Mouse (Mus musculus): ENCODE data around the gene Ppt1. TPM values are rescaled to one million over a fixed set of nuclear protein-coding genes. Genes with fewer than 3 reads are reported as not detected.

Ppt1 gene
- polyA plus RNA-seq, 1 experiment from 2014 or later = 50.4 TPM

GRCm38 (mm10) chr4:122829339-122829738 is 6.7 kb upstream of the Ppt1 start:
- ATAC-seq (replicated peaks; ENCODE audit: insufficient number of reproducible peaks, low FRiP score, low TSS enrichment, low read depth) = no peak
- H3K9me3 ChIP-seq (replicated peaks; ENCODE audit: control insufficient read depth, low read length) = no peaks in the 10 kb centered on the region
- WGBS = 96% methylated on average over 6 of the region's 6 CpGs

DNA sequence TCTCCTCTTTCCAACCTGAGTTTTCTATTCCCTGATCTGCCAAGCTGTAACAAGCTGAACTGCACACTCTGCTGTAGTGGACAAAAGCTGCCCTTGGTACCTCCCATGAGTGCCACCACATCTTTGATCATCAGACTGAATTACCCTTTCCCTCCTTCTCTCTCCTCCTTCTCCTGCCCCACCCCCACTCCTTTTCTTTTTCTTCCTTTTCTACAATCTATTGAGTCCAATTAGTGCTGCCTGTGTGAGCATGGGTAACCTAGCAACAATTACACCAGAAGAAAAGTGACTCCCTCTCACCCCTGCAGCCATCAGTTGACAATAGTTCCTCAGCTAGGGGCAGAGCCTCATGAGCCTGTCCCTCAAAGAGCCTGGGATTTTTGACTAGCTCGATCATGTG is 4.2 kb upstream of the Ppt1 start:
- H3K9me3 ChIP-seq (replicated peaks; ENCODE audit: control insufficient read depth, low read length) = no peaks in the 10 kb centered on the region
- ATAC-seq (replicated peaks; ENCODE audit: insufficient number of reproducible peaks, low FRiP score, low TSS enrichment, low read depth) = peak; percentile 73
- WGBS = 40% methylated on average over 1 of the region's 1 CpGs
- no peak overlapping the region for H3K4me3 ChIP-seq (ENCODE audit: low read depth, low read length)
- H3K36me3 ChIP-seq (replicated peaks; ENCODE audit: control insufficient read depth, insufficient read depth, low read depth, low read length) = no peaks in the 10 kb centered on the region
- no peak overlapping the region for H3K9ac ChIP-seq (replicated peaks; ENCODE audit: low read length)
- no peaks in the 10 kb centered on the region for H3K4me1 ChIP-seq (ENCODE audit: control insufficient read depth, insufficient read depth, low read length)
- H3K27ac ChIP-seq (replicated peaks; ENCODE audit: low read depth, low read length) = no peak overlapping the region
- H3K27me3 ChIP-seq (ENCODE audit: control insufficient read depth, insufficient read depth, low read length) = no peaks in the 10 kb centered on the region
- peak; percentile 48 for DNase-seq (ENCODE audit: low spot score)
- H3K4me2 ChIP-seq (ENCODE audit: low read depth, low read length) = no peak overlapping the region

More at GRCm38 (mm10) chr4:122829339-122829738, 6.7 kb upstream of the Ppt1 start:
- no peak for DNase-seq (ENCODE audit: low spot score)
- Histone ChIP-seq H3K9ac (replicated peaks; ENCODE audit: low read length) (no peak overlapping the region), H3K27ac (replicated peaks; ENCODE audit: low read depth, low read length) (no peak overlapping the region), H3K4me2 (ENCODE audit: low read depth, low read length) (no peak overlapping the region), H3K4me3 (ENCODE audit: low read depth, low read length) (no peak overlapping the region), H3K4me1 (ENCODE audit: control insufficient read depth, insufficient read depth, low read length) (no peaks in the 10 kb centered on the region), H3K36me3 (replicated peaks; ENCODE audit: control insufficient read depth, insufficient read depth, low read depth, low read length) (no peaks in the 10 kb centered on the region), H3K27me3 (ENCODE audit: control insufficient read depth, insufficient read depth, low read length) (no peaks in the 10 kb centered on the region)

- Histone ChIP-seq H3K27ac (replicated peaks; ENCODE audit: low read depth, low read length) (no peak overlapping the region; the same call in 1 of the 2 replicates), H3K4me3 (ENCODE audit: low read depth, low read length) (peak overlapping the region; percentile 69)
- WGBS = 0% methylated on average over 7 of the region's 7 CpGs
These were observed 347 bp downstream of the Ppt1 start for GRCm38 (mm10) chr4:122836403-122836775.

DNA sequence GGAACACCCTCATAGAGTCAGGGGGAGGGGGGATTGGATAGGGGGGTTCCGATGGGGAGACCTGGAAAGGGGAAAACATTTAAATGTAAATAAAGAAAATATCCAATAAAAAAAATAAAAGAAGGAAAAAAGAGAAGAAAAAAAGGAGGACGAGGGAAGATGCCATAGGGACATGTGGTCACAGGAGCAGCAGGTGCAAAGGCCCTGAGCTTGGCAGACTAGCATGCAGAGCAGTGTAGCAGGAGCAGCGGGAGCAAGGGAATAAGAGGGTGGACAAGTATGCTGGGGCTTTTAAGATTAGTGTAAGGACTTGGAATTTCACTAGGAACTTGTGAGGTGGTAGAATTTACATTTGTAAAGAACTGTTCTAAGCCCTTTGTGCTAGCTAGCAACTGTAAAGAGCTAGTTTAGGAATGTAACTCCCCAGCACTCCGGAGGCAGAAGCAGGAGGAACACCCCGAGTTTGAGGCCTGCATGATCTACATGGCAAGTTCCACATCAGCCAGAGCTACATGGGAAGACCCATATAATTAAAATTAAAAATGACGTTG is 1.2 kb downstream of the Ppt1 start:
- Histone ChIP-seq H3K27me3 (ENCODE audit: control insufficient read depth, insufficient read depth, low read length) (no peaks in the 10 kb centered on the region), H3K4me1 (ENCODE audit: control insufficient read depth, insufficient read depth, low read length) (no peaks in the 10 kb centered on the region), H3K4me2 (ENCODE audit: low read depth, low read length) (no peak overlapping the region), H3K9ac (replicated peaks; ENCODE audit: low read length) (no peak overlapping the region), H3K4me3 (ENCODE audit: low read depth, low read length) (no peak overlapping the region), H3K9me3 (replicated peaks; ENCODE audit: control insufficient read depth, low read length) (no peaks in the 10 kb centered on the region), H3K27ac (replicated peaks; ENCODE audit: low read depth, low read length) (no peak overlapping the region), H3K36me3 (replicated peaks; ENCODE audit: control insufficient read depth, insufficient read depth, low read depth, low read length) (no peaks in the 10 kb centered on the region)
- DNase-seq (ENCODE audit: low spot score) = no peak
- 80% methylated on average over 6 of the region's 6 CpGs for WGBS
- no peak for ATAC-seq (replicated peaks; ENCODE audit: insufficient number of reproducible peaks, low FRiP score, low TSS enrichment, low read depth)

More at GRCm38 (mm10) chr4:122836403-122836775, 347 bp downstream of the Ppt1 start:
- Histone ChIP-seq H3K4me1 (ENCODE audit: control insufficient read depth, insufficient read depth, low read length) (no peaks in the 10 kb centered on the region), H3K27me3 (ENCODE audit: control insufficient read depth, insufficient read depth, low read length) (no peaks in the 10 kb centered on the region), H3K36me3 (replicated peaks; ENCODE audit: control insufficient read depth, insufficient read depth, low read depth, low read length) (no peaks in the 10 kb centered on the region), H3K9me3 (replicated peaks; ENCODE audit: control insufficient read depth, low read length) (no peaks in the 10 kb centered on the region), H3K9ac (replicated peaks; ENCODE audit: low read length) (peak overlapping the region; percentile 81), H3K4me2 (ENCODE audit: low read depth, low read length) (peak overlapping the region; percentile 57)
- peak; percentile 15; the same call in 1 of the 2 replicates for ATAC-seq (replicated peaks; ENCODE audit: insufficient number of reproducible peaks, low FRiP score, low TSS enrichment, low read depth)
- peak; percentile 8 for DNase-seq (ENCODE audit: low spot score)

GRCm38 (mm10) chr4:122837994-122838393 is 2.0 kb downstream of the Ppt1 start:
- DNase-seq (ENCODE audit: low spot score) (no peak), ATAC-seq (replicated peaks; ENCODE audit: insufficient number of reproducible peaks, low FRiP score, low TSS enrichment, low read depth) (no peak)
- Histone ChIP-seq H3K4me1 (ENCODE audit: control insufficient read depth, insufficient read depth, low read length) (no peaks in the 10 kb centered on the region), H3K9me3 (replicated peaks; ENCODE audit: control insufficient read depth, low read length) (no peaks in the 10 kb centered on the region), H3K4me3 (ENCODE audit: low read depth, low read length) (no peak overlapping the region), H3K36me3 (replicated peaks; ENCODE audit: control insufficient read depth, insufficient read depth, low read depth, low read length) (no peaks in the 10 kb centered on the region), H3K27ac (replicated peaks; ENCODE audit: low read depth, low read length) (no peak overlapping the region), H3K9ac (replicated peaks; ENCODE audit: low read length) (no peak overlapping the region), H3K4me2 (ENCODE audit: low read depth, low read length) (no peak overlapping the region), H3K27me3 (ENCODE audit: control insufficient read depth, insufficient read depth, low read length) (no peaks in the 10 kb centered on the region)
- 74% methylated on average over 2 of the region's 2 CpGs for WGBS

GRCm38 (mm10) chr4:122838416-122838815 is 2.4 kb downstream of the Ppt1 start:
- Histone ChIP-seq H3K4me2 (ENCODE audit: low read depth, low read length) (no peak overlapping the region), H3K27ac (replicated peaks; ENCODE audit: low read depth, low read length) (no peak overlapping the region), H3K4me3 (ENCODE audit: low read depth, low read length) (no peak overlapping the region), H3K27me3 (ENCODE audit: control insufficient read depth, insufficient read depth, low read length) (no peaks in the 10 kb centered on the region), H3K9me3 (replicated peaks; ENCODE audit: control insufficient read depth, low read length) (no peaks in the 10 kb centered on the region), H3K36me3 (replicated peaks; ENCODE audit: control insufficient read depth, insufficient read depth, low read depth, low read length) (no peaks in the 10 kb centered on the region), H3K9ac (replicated peaks; ENCODE audit: low read length) (no peak overlapping the region), H3K4me1 (ENCODE audit: control insufficient read depth, insufficient read depth, low read length) (no peaks in the 10 kb centered on the region)
- 77% methylated on average over 1 of the region's 1 CpGs for WGBS
- DNase-seq (ENCODE audit: low spot score) = no peak
- ATAC-seq (replicated peaks; ENCODE audit: insufficient number of reproducible peaks, low FRiP score, low TSS enrichment, low read depth) = no peak

GRCm38 (mm10) chr4:122848150-122848621 is 12.1 kb downstream of the Ppt1 start:
- no peak overlapping the region for H3K9ac ChIP-seq (replicated peaks; ENCODE audit: low read length)
- H3K27ac ChIP-seq (replicated peaks; ENCODE audit: low read depth, low read length) = no peak overlapping the region
- 87% methylated on average over 13 of the region's 13 CpGs for whole genome bisulfite sequencing
- no peak overlapping the region for H3K4me2 ChIP-seq (ENCODE audit: low read depth, low read length)
- ATAC-seq (replicated peaks; ENCODE audit: insufficient number of reproducible peaks, low FRiP score, low TSS enrichment, low read depth) = no peak; the same call in 1 of the 2 replicates
- H3K27me3 ChIP-seq (ENCODE audit: control insufficient read depth, insufficient read depth, low read length) = no peaks in the 10 kb centered on the region
- H3K4me1 ChIP-seq (ENCODE audit: control insufficient read depth, insufficient read depth, low read length) = no peaks in the 10 kb centered on the region
- H3K4me3 ChIP-seq (ENCODE audit: low read depth, low read length) = no peak overlapping the region
- H3K36me3 ChIP-seq (replicated peaks; ENCODE audit: control insufficient read depth, insufficient read depth, low read depth, low read length) = no peaks in the 10 kb centered on the region
- no peak for DNase-seq (ENCODE audit: low spot score)
- no peaks in the 10 kb centered on the region for H3K9me3 ChIP-seq (replicated peaks; ENCODE audit: control insufficient read depth, low read length)

- H3K4me3 ChIP-seq (ENCODE audit: low read depth, low read length) = no peak overlapping the region
These were observed 15.5 kb downstream of the Ppt1 start for GRCm38 (mm10) chr4:122851535-122851934.

More at GRCm38 (mm10) chr4:122851535-122851934, 15.5 kb downstream of the Ppt1 start:
- Histone ChIP-seq H3K9ac (replicated peaks; ENCODE audit: low read length) (no peak overlapping the region), H3K27ac (replicated peaks; ENCODE audit: low read depth, low read length) (no peak overlapping the region), H3K4me1 (ENCODE audit: control insufficient read depth, insufficient read depth, low read length) (no peaks in the 10 kb centered on the region), H3K36me3 (replicated peaks; ENCODE audit: control insufficient read depth, insufficient read depth, low read depth, low read length) (no peaks in the 10 kb centered on the region), H3K27me3 (ENCODE audit: control insufficient read depth, insufficient read depth, low read length) (no peaks in the 10 kb centered on the region), H3K9me3 (replicated peaks; ENCODE audit: control insufficient read depth, low read length) (no peaks in the 10 kb centered on the region), H3K4me2 (ENCODE audit: low read depth, low read length) (no peak overlapping the region)
- ATAC-seq (replicated peaks; ENCODE audit: insufficient number of reproducible peaks, low FRiP score, low TSS enrichment, low read depth) = no peak
- DNase-seq (ENCODE audit: low spot score) = no peak

Measured in embryonic facial prominence, embryonic 11.5 days (tissue).